Mouse (Mus musculus) urinary bladder, adult 2 months (tissue): ENCODE data around the gene Rpp40. TPM values are rescaled to one million over a fixed set of nuclear protein-coding genes. Genes with fewer than 3 reads are reported as not detected.

Experiments used
- DNase-seq: peaks from one replicate; pipeline ENCODE4 v3.0.0; 2022; ENCODE audit warnings: low spot score
- polyA plus RNA-seq: library from polyadenylated mRNA; depleted of rRNA; stranded (reverse); fragments of >200 nt; gene quantifications from 2 replicates; pipeline ENCODE4 v1.2.3, GENCODE M21; 2012; rRNA removed

The Rpp40 gene
- polyA plus RNA-seq, 1 experiment = 7.6 TPM

GRCm38 (mm10) chr13:35851581-35851980 is 54.6 kb downstream of the Rpp40 start:
- DNase-seq = no peak

GRCm38 (mm10) chr13:35848694-35849093 is 57.5 kb downstream of the Rpp40 start:
- DNase-seq = no peak

GRCm38 (mm10) chr13:35845306-35845705 is 60.9 kb downstream of the Rpp40 start:
- DNase-seq = no peak

Other genes starting within 250 kb of the Rpp40 start
- 11.6 and 11.7 TPM in 2 replicates for gene Cdyl, start 246.5 kb downstream of the Rpp40 start, polyA plus RNA-seq
- 0.04 and 0.16 TPM in 2 replicates for gene Ppp1r3g, start 52.5 kb upstream of the Rpp40 start, polyA plus RNA-seq
- gene Fars2, start 211.1 kb upstream of the Rpp40 start, polyA plus RNA-seq = 32.8 and 34.8 TPM in 2 replicates
- 6.5 and 7.2 TPM in 2 replicates for gene Lyrm4, start 211.2 kb upstream of the Rpp40 start, polyA plus RNA-seq